Mouse (Mus musculus) spleen, adult 2 months (tissue): ENCODE data around the gene Tmem259.

ENCODE experiments used
- CTCF ChIP-seq: fragments of 200-500 bp; IDR thresholded peaks from 2 replicates; pipeline ENCODE4 v1.5.1; 2011; ENCODE audit warnings: mild to moderate bottlenecking, inconsistent platforms; ENCODE audit not compliant: insufficient read depth, insufficient read length, insufficient replicate concordance; ENCODE audit errors: extremely low read depth
- POLR2A ChIP-seq: fragments of 200-500 bp; IDR thresholded peaks from 2 replicates; pipeline ENCODE4 v1.6.1; 2011; ENCODE audit warnings: low read depth, low read length, inconsistent platforms

DNA sequence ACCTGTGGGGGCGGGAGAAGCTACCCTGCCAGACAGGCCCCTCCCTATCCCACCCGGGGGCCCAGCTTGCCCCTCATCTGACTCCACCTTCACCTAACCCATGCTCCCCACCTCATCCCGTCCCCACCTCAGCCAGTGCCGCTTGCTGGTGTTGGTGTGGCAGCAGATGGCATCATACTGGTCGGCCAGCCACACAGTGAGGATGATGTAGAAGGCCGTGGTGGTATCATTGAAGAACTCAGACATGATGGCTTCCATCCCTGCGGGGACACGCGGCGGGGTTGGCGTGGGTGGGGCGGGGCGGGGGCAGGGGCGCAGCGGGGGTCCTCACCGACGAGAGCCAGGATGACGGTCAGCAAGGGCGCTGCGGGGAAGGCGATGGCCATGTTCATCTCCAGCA lies 6.1 kb downstream of the Tmem259 start:
- no peak for TF ChIP-seq CTCF
- no peak for TF ChIP-seq POLR2A
